Mouse (Mus musculus): Measurements from ENCODE around the gene Leo1.
"Not testable (repeated sequence)": the region's sequence is repeated elsewhere in the genome, so short reads cannot be mapped to it uniquely, and the experiment has no call there.

Gene Leo1

GRCm38 (mm10) chr9:75467581-75467980 is 26.3 kb downstream of the Leo1 start:
- DNase-seq (ENCODE audit: low spot score in 2 of 2), result no peak

GRCm38 (mm10) chr9:75468297-75468696 is 27.0 kb downstream of the Leo1 start:
- no peak for DNase-seq (ENCODE audit: low spot score in 2 of 2)

GRCm38 (mm10) chr9:75477212-75477611 is 35.9 kb downstream of the Leo1 start:
- no peak for DNase-seq (ENCODE audit: low spot score in 2 of 2)

GRCm38 (mm10) chr9:75479106-75479725 is 37.9 kb downstream of the Leo1 start:
- no peak for DNase-seq (ENCODE audit: low spot score in 2 of 2)

- DNase-seq (ENCODE audit: low spot score in 2 of 2), result no peak
Measured at GRCm38 (mm10) chr9:75480536-75481075, 39.3 kb downstream of the Leo1 start.

- no peak for DNase-seq (ENCODE audit: low spot score in 2 of 2)
Measured at GRCm38 (mm10) chr9:75485231-75485630, 43.9 kb downstream of the Leo1 start.

- DNase-seq (ENCODE audit: low spot score in 2 of 2), result not testable (repeated sequence)
Measured at GRCm38 (mm10) chr9:75488255-75488654, 46.9 kb downstream of the Leo1 start.

GRCm38 (mm10) chr9:75494407-75495005 is 53.2 kb downstream of the Leo1 start:
- DNase-seq (ENCODE audit: low spot score in 2 of 2), result no peak

- no peak for DNase-seq (ENCODE audit: low spot score in 2 of 2)
Measured at GRCm38 (mm10) chr9:75495945-75496344, 54.6 kb downstream of the Leo1 start.

- no peak for DNase-seq (ENCODE audit: low spot score in 2 of 2)
Measured at GRCm38 (mm10) chr9:75498571-75498970, 57.2 kb downstream of the Leo1 start.

GRCm38 (mm10) chr9:75504311-75504710 is 63.0 kb downstream of the Leo1 start:
- no peak for DNase-seq (ENCODE audit: low spot score in 2 of 2)

- no peak for DNase-seq (ENCODE audit: low spot score in 2 of 2)
Measured at GRCm38 (mm10) chr9:75511236-75511939, 70.1 kb downstream of the Leo1 start.

- DNase-seq (ENCODE audit: low spot score in 2 of 2), result no peak
Measured at GRCm38 (mm10) chr9:75515464-75516113, 74.3 kb downstream of the Leo1 start.

Data from urinary bladder, adult 18-20 months (tissue).